Mouse (Mus musculus) midbrain, embryonic 12.5 days (tissue): ENCODE results near the gene Hspbap1. TPM values are rescaled to one million over a fixed set of nuclear protein-coding genes. Genes with fewer than 3 reads are reported as not detected.
A peak's percentile ranks its signal among the peaks of the same experiment; 100 is the strongest.

ENCODE experiments used
- ATAC-seq: fragments of 200-750 bp; cut with Nextera tagmentation; 2 replicates; pipeline ENCODE4 v1.8.0; 2017; ENCODE audit warnings: low read depth, moderate TSS enrichment, moderate library complexity; ENCODE audit not compliant: low FRiP score
- H3K27ac ChIP-seq: fragments of 300-500 bp; sonication (generic); replicated peaks from 2 replicates; pipeline ENCODE4 v1.5.1; 2016; ENCODE audit warnings: mild to moderate bottlenecking
- H3K27me3 ChIP-seq: fragments of 300-500 bp; sonication (generic); 2 replicates; pipeline ENCODE4 v1.6.1; 2016; ENCODE audit warnings: mild to moderate bottlenecking
- H3K36me3 ChIP-seq: fragments of 300-500 bp; sonication (generic); 2 replicates; pipeline ENCODE4 v1.6.1; 2016
- H3K4me1 ChIP-seq: fragments of 300-500 bp; sonication (generic); 2 replicates; pipeline ENCODE4 v1.6.1; 2016
- H3K4me2 ChIP-seq: fragments of 300-500 bp; sonication (generic); replicated peaks from 2 replicates; pipeline ENCODE4 v1.6.1; 2016; ENCODE audit warnings: mild to moderate bottlenecking, moderate library complexity
- H3K4me3 ChIP-seq: fragments of 300-500 bp; sonication (generic); 2 replicates; pipeline ENCODE4 v1.5.1; 2016; ENCODE audit warnings: mild to moderate bottlenecking
- H3K9ac ChIP-seq: fragments of 300-500 bp; sonication (generic); replicated peaks from 2 replicates; pipeline ENCODE4 v1.6.1; 2016; ENCODE audit warnings: mild to moderate bottlenecking, moderate library complexity
- H3K9me3 ChIP-seq: fragments of 300-500 bp; sonication (generic); 2 replicates; pipeline ENCODE4 v1.6.1; 2016; ENCODE audit warnings: mild to moderate bottlenecking
- WGBS: fragments of 180-500 bp; shearing (Covaris S2); methylation state at CpG from one replicate; pipeline ENCODE4 v1.1.7; 2016; 5-methylcytosine and 5-hydroxymethylcytosine counted together
- polyA plus RNA-seq: library from polyadenylated mRNA; unstranded; fragments of >200 nt; fragmentation: Nextera tagmentation; extraction: Ambion mirVana; gene quantifications from 2 replicates; pipeline ENCODE4 v1.2.1, GENCODE M21; 2016

Gene Hspbap1
- polyA plus RNA-seq, 1 experiment from 2014 or later: 20.9 TPM

- Histone ChIP-seq H3K27ac (no peak overlapping the region), H3K9me3 (no peaks in the 10 kb centered on the region), H3K36me3 (no peaks in the 10 kb centered on the region), H3K4me2 (no peak overlapping the region), H3K9ac (no peak overlapping the region), H3K4me1 (no peaks in the 10 kb centered on the region), H3K4me3 (no peak overlapping the region), H3K27me3 (no peaks in the 10 kb centered on the region)
- 91% methylated on average over 5 of the region's 5 CpGs for WGBS
- ATAC-seq: no peak
These were observed 11.5 kb downstream of the Hspbap1 start for GRCm38 (mm10) chr16:35781651-35782050.

- H3K27ac ChIP-seq: no peak overlapping the region
- H3K27me3 ChIP-seq: no peaks in the 10 kb centered on the region
- H3K9me3 ChIP-seq: no peaks in the 10 kb centered on the region
- H3K36me3 ChIP-seq: no peaks in the 10 kb centered on the region
- no peak overlapping the region for H3K9ac ChIP-seq
- no peak overlapping the region for H3K4me3 ChIP-seq
- no peak for ATAC-seq
- 88% methylated on average over 13 of the region's 13 CpGs for WGBS
- H3K4me1 ChIP-seq: peaks cover 7% of the 10 kb centered on the region
- H3K4me2 ChIP-seq: no peak overlapping the region
These were observed 12.5 kb downstream of the Hspbap1 start for GRCm38 (mm10) chr16:35782451-35783206.

- Histone ChIP-seq H3K27ac (no peak overlapping the region), H3K36me3 (0 out of 2 replicates have a peak, but pooled peaks cover under 1% of the 10 kb centered on the region), H3K4me3 (no peak overlapping the region), H3K4me1 (peaks cover 9% of the 10 kb centered on the region), H3K9ac (no peak overlapping the region), H3K4me2 (no peak overlapping the region), H3K9me3 (no peaks in the 10 kb centered on the region), H3K27me3 (no peaks in the 10 kb centered on the region)
- ATAC-seq: no peak
- 86% methylated on average over 3 of the region's 3 CpGs for WGBS
These were observed 13.0 kb downstream of the Hspbap1 start for GRCm38 (mm10) chr16:35783207-35783573.

- H3K36me3 ChIP-seq: peaks cover 3% of the 10 kb centered on the region; the same call in 1 of the 2 replicates
- no peaks in the 10 kb centered on the region for H3K9me3 ChIP-seq
- no peak overlapping the region for H3K4me2 ChIP-seq
- H3K27ac ChIP-seq: no peak overlapping the region
- H3K4me3 ChIP-seq: no peak overlapping the region
- H3K27me3 ChIP-seq: no peaks in the 10 kb centered on the region
- peaks cover 9% of the 10 kb centered on the region for H3K4me1 ChIP-seq
- no peak overlapping the region for H3K9ac ChIP-seq
- no peak for ATAC-seq
- WGBS: 95% methylated on average over 7 of the region's 7 CpGs
These were observed 14.1 kb downstream of the Hspbap1 start for GRCm38 (mm10) chr16:35784134-35784725.

DNA sequence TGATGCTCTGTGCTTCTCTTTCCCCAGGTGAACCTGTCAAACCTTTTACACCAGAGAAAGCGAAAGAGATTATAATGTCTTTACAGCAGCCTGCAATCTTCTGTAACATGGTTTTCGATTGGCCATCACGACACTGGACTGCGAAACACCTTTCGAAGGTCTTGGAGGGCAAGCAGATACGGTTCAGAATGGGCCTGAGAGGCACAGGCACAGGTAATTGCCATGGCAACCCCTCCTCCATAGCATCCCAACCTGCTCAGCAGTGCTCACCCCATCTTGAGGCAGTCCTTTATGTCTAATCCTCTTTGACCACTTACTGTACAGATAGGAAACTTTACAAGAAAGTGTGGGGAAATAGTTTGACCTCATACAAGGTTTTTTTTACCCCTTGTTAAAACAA, 17.0 kb downstream of the Hspbap1 start:
- WGBS: 89% methylated on average over 6 of the region's 6 CpGs
- Histone ChIP-seq H3K36me3 (peaks cover 13% of the 10 kb centered on the region), H3K27ac (peak overlapping the region; percentile 56), H3K27me3 (no peaks in the 10 kb centered on the region), H3K9me3 (no peaks in the 10 kb centered on the region), H3K4me3 (no peak overlapping the region), H3K9ac (no peak overlapping the region), H3K4me1 (peaks cover 9% of the 10 kb centered on the region), H3K4me2 (no peak overlapping the region)
- ATAC-seq: no peak

DNA sequence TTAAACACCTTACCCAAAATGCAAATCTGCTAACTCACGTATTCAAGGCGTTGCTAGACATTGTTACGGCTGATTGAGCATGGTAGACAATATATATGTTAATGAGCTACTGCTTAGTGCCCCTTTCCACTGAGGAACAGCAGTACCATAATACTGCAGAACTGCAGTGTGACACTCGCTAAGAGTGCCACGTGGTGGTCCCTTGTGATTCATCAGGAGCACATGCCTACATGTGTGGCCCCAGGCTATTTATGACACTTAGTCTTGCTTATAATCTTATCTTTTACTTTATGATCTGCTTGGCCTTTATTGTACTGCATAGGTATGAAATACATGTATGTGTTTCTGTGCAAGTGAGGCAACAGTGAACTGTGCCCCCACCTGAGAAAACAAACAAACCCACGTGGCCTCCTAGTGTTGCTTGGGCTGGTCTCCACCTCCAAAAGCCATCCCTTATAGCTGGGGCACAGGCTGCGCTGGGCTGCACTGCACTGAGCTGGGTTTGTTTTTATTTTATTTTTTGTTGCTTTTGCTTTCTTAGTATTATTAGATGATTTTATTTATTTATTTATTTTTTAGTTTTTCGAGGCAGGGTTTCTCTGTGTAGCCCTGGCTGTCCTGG, 17.5 kb downstream of the Hspbap1 start:
- Histone ChIP-seq H3K9ac (no peak overlapping the region), H3K4me1 (peaks cover 9% of the 10 kb centered on the region), H3K4me2 (no peak overlapping the region), H3K9me3 (no peaks in the 10 kb centered on the region), H3K4me3 (no peak overlapping the region), H3K36me3 (peaks cover 13% of the 10 kb centered on the region), H3K27me3 (no peaks in the 10 kb centered on the region), H3K27ac (no peak overlapping the region)
- 62% methylated on average over 8 of the region's 8 CpGs for WGBS
- peak; percentile 54; the same call in 1 of the 2 replicates for ATAC-seq

DNA sequence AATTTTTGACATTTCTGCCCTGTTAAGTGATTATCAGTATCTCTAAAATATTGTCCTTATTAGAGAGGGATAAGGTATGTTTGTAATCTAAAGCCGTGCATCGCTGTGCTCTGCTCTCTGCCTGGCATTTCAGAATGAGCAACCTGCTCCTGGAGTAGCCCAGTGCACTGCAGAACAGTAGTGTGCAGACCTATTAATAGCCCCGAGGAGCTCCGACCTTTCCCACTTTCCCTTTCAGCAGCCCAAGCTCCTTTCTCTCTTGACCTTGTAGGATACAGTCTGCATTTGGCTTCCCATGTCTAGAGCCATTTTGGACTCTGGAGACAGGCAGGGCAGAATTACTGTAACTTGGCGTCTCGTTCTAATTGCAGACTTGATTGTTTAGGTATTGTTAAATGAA, 18.2 kb downstream of the Hspbap1 start:
- Histone ChIP-seq H3K9ac (no peak overlapping the region), H3K4me3 (no peak overlapping the region), H3K27me3 (no peaks in the 10 kb centered on the region), H3K9me3 (no peaks in the 10 kb centered on the region), H3K4me2 (no peak overlapping the region), H3K36me3 (peaks cover 13% of the 10 kb centered on the region), H3K27ac (no peak overlapping the region), H3K4me1 (peaks cover 9% of the 10 kb centered on the region)
- no peak for ATAC-seq
- WGBS: 95% methylated on average over 6 of the region's 6 CpGs

GRCm38 (mm10) chr16:35791962-35792521, 21.9 kb downstream of the Hspbap1 start:
- 67% methylated on average over 6 of the region's 6 CpGs for WGBS
- ATAC-seq: no peak
- Histone ChIP-seq H3K9ac (no peak overlapping the region), H3K4me3 (no peak overlapping the region), H3K36me3 (peaks cover 13% of the 10 kb centered on the region), H3K27ac (no peak overlapping the region), H3K4me2 (no peak overlapping the region), H3K27me3 (no peaks in the 10 kb centered on the region), H3K9me3 (no peaks in the 10 kb centered on the region), H3K4me1 (peaks cover 8% of the 10 kb centered on the region)

DNA sequence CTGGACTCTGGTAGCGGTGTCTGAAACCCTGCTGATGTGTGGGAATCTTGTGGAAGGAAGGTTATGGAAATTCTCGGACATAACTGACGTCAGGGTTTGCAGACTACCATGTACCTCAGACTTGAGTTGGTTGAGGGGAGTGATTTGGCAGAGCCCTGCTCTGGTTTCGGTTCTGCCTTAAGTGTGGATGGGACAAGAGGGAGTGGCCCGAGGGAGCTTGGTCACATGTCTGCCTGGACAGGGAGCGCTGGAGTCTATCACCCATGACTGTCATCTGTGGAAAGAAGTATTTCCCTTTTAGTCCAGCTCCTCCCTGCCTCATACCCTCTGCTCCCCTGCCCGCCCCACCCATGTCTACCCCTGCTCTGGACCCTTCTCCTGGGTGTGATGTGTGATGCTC, 32.0 kb downstream of the Hspbap1 start:
- no peak overlapping the region for H3K4me2 ChIP-seq
- no peak overlapping the region for H3K9ac ChIP-seq
- no peaks in the 10 kb centered on the region; the same call in 1 of the 2 replicates for H3K9me3 ChIP-seq
- ATAC-seq: no peak
- H3K4me1 ChIP-seq: no peaks in the 10 kb centered on the region
- H3K4me3 ChIP-seq: no peak overlapping the region
- peaks cover 12% of the 10 kb centered on the region; the same call in 1 of the 2 replicates for H3K36me3 ChIP-seq
- WGBS: 91% methylated on average over 7 of the region's 7 CpGs
- H3K27ac ChIP-seq: no peak overlapping the region
- no peaks in the 10 kb centered on the region for H3K27me3 ChIP-seq

DNA sequence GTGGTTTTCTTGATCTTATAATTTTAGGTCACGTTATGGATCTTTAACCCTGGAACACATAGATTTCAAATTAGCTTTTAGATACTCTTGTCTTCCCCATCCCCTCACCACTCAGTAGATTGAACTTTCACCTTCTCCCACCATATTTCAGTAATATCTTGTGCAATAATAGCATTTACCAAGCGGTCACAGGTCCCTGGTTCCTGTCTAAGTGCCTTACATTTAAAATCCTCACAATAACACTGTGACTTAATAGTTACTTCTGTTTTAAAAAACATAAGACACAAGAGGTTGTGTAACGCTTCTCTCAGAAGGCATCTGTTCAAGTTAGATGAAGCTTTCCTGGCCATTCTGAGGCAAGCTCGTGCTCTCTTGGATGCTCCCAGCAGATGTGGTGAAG, 33.5 kb downstream of the Hspbap1 start:
- H3K4me1 ChIP-seq: no peaks in the 10 kb centered on the region
- ATAC-seq: no peak
- H3K27ac ChIP-seq: no peak overlapping the region
- 0 out of 2 replicates have a peak, but pooled peaks cover 7% of the 10 kb centered on the region for H3K36me3 ChIP-seq
- no peaks in the 10 kb centered on the region for H3K27me3 ChIP-seq
- H3K9me3 ChIP-seq: no peaks in the 10 kb centered on the region; the same call in 1 of the 2 replicates
- 92% methylated on average over 4 of the region's 4 CpGs for WGBS
- H3K4me3 ChIP-seq: no peak overlapping the region
- H3K9ac ChIP-seq: no peak overlapping the region
- no peak overlapping the region for H3K4me2 ChIP-seq

- no peaks in the 10 kb centered on the region for H3K27me3 ChIP-seq
- no peak overlapping the region for H3K4me2 ChIP-seq
- H3K9me3 ChIP-seq: no peaks in the 10 kb centered on the region
- H3K9ac ChIP-seq: no peak overlapping the region
- no peak overlapping the region for H3K4me3 ChIP-seq
- no peak overlapping the region for H3K27ac ChIP-seq
- no peak for ATAC-seq
- H3K4me1 ChIP-seq: no peaks in the 10 kb centered on the region
- whole genome bisulfite sequencing: 83% methylated on average over 6 of the region's 6 CpGs
- 0 out of 2 replicates have a peak, but pooled peaks cover 2% of the 10 kb centered on the region for H3K36me3 ChIP-seq
These were observed 36.9 kb downstream of the Hspbap1 start for GRCm38 (mm10) chr16:35806973-35807662.
